Comparison of ENCODE assay signal across 23 mouse cellular contexts in the genomic region with DNA sequence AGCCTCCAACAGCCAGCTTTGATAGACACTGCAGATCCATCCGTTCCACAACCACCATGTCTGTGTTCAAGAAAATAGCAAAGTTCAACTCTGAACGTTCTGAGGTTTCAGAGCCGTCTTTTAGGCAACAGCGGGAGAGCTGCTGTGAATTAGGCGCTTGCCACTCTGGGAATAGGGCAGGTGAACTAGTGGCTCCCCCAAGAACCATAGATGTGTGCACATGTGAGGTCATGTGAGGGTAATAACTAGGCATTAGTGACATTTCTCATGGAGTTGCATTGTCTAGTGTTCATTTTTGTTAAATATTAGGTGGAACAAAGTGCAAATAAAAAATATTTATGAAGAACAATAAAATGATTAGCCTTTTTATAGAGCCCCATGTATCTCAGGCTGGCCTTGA. TPM values are rescaled to one million over a fixed set of nuclear protein-coding genes. Genes with fewer than 3 reads are reported as not detected.
"Had no signal": no experiment of that assay in that cellular context is flagged by ENCODE, and none has a peak within 500 bp of the region (broad histone marks: within the 10 kb centered on the region; RNA-seq: fewer than 3 reads in every experiment).

No protein-coding gene starts in this region.

- H3K36me3 ChIP-seq: limb, embryonic 10.5 days; limb, embryonic 13.5 days; liver, embryonic 12.5 days; liver, embryonic 15.5 days; lung, embryonic 15.5 days; midbrain, embryonic 13.5 days had no signal

- H3K27ac ChIP-seq: kidney, postnatal 0 days; layer of hippocampus, adult 2 months; limb, embryonic 10.5 days; limb, embryonic 13.5 days; liver, embryonic 12.5 days; liver, embryonic 15.5 days; lung, embryonic 15.5 days; midbrain, embryonic 10.5 days; midbrain, embryonic 13.5 days; stomach, postnatal 0 days had no signal

- DNase-seq: kidney, postnatal 25 days; layer of hippocampus, adult 9-11 months; liver; lung, adult 18-20 months; lung, postnatal 10 days; lung, postnatal 36 days; thymus, adult 2 months; thymus, postnatal 25 days had no signal

- H3K9ac ChIP-seq: limb, embryonic 13.5 days; liver, embryonic 12.5 days; liver, embryonic 15.5 days; lung, embryonic 15.5 days; midbrain, embryonic 13.5 days had no signal

- ATAC-seq: liver, embryonic 12.5 days; midbrain, embryonic 13.5 days had no signal

- H3K9me3 ChIP-seq: limb, embryonic 10.5 days; limb, embryonic 13.5 days; liver, embryonic 12.5 days; liver, embryonic 15.5 days; lung, embryonic 15.5 days; midbrain, embryonic 10.5 days; midbrain, embryonic 13.5 days had no signal

- H3K4me1 ChIP-seq: limb, embryonic 10.5 days; liver, embryonic 12.5 days; liver, embryonic 15.5 days; megakaryocyte, embryonic 14.5 days; midbrain, embryonic 10.5 days had no signal

- H3K27me3 ChIP-seq: limb, embryonic 13.5 days; liver, embryonic 12.5 days; liver, embryonic 15.5 days; lung, embryonic 15.5 days; megakaryocyte, embryonic 14.5 days; midbrain, embryonic 13.5 days had no signal

- H3K4me2 ChIP-seq: limb, embryonic 13.5 days; liver, embryonic 12.5 days; liver, embryonic 15.5 days; lung, embryonic 15.5 days; midbrain, embryonic 13.5 days had no signal

- H3K4me3 ChIP-seq: layer of hippocampus, adult 2 months; limb, embryonic 10.5 days; limb, embryonic 13.5 days; liver, embryonic 12.5 days; liver, embryonic 15.5 days; lung, embryonic 15.5 days; megakaryocyte, embryonic 14.5 days; midbrain, embryonic 10.5 days; midbrain, embryonic 13.5 days; myocyte had no signal

RNA-seq across cellular contexts. Expression of a gene that starts 47.0 kb away (rescaled TPM):
- polyA plus RNA-seq: large intestine, adult 2 months; limb, embryonic 10.5 days; limb, embryonic 13.5 days; midbrain, embryonic 10.5 days; midbrain, embryonic 13.5 days; midbrain, embryonic 16.5 days; neural tube, embryonic 11.5 days; thymus, adult 2 months had no signal
